Mouse (Mus musculus) left cerebral cortex, adult 8-10 months (tissue): ENCODE measurements around the gene 5031439G07Rik. TPM values are rescaled to one million over a fixed set of nuclear protein-coding genes. Genes with fewer than 3 reads are reported as not detected.

Experiments
- DNase-seq, 2 experiments: peaks; one replicate each; pipeline ENCODE4 v3.0.0; 2022; ENCODE audit warnings: low spot score in 2 of 2
- total RNA-seq, 4 experiments: library from RNA; stranded (reverse); gene quantifications; 2 replicates each; pipeline ENCODE4 v1.2.4; 2022

The 5031439G07Rik gene
- total RNA-seq, 4 experiments from 2014 or later, result 105 to 107 (median 107) TPM

DNA sequence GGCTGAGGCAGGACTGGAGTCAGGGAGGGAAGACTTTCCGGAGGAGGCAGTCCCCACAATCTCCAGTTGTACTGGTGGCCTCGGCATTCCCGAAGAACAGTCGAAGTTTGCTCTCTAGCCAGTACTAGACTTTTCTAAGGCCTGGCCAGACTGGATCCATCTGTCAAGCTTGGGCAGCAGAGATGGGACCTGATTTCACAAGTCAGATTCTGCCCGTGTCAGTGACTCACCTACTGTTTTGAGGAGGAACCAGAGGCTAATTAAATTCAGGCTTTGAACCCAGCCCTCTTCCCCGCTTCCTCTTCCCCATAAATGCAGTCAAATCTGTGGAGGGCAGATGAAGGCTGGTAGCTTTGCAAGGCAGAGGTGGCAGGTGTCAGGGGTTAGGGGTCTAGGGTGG lies 6.7 kb upstream of the 5031439G07Rik start:
- no peak for DNase-seq

DNA sequence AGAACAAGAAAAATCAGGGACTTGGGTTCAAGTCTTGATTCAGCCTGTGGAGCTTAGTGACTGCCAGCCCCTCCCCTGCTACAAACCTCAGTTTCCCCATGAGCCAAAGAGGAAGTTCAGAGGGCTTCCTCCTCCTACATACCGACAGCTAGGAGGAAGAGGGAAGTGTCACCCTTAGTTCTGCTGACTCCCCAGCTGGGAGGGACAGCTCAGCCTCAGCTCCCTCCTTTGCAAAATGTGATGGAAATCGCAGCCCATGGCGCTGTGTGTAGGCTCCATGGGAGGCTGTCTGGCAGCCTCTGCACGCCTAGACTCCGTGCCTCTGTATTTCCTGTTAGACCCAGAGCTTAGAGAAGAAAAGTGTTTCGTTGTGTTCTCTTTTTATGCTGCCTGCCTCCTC lies 6.1 kb upstream of the 5031439G07Rik start:
- DNase-seq, result no peak

- DNase-seq, result no peak
Measured at GRCm38 (mm10) chr15:84989771-84990170, 1.4 kb upstream of the 5031439G07Rik start.

DNA sequence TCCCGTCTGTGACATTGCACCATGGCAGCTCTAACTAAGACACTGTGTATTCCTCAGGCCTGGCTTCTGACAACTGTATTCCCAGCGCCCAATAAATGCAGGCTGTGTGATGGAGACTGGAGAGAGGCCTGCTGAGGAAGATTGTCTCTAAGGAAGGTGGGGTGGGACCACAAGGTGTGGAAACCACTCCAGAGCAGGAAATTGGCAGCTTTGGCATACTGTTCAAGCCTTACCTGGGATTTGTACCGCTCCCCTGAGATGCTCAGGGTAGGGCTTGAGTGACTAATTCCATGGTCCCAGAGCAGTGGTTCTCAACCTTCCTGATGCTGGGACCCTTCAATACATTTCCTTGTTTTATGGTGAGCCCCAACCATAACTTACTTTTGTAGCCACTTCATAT lies 747 bp upstream of the 5031439G07Rik start:
- no peak for DNase-seq

GRCm38 (mm10) chr15:84987020-84987815 lies 1.1 kb downstream of the 5031439G07Rik start:
- no peak for DNase-seq

DNA sequence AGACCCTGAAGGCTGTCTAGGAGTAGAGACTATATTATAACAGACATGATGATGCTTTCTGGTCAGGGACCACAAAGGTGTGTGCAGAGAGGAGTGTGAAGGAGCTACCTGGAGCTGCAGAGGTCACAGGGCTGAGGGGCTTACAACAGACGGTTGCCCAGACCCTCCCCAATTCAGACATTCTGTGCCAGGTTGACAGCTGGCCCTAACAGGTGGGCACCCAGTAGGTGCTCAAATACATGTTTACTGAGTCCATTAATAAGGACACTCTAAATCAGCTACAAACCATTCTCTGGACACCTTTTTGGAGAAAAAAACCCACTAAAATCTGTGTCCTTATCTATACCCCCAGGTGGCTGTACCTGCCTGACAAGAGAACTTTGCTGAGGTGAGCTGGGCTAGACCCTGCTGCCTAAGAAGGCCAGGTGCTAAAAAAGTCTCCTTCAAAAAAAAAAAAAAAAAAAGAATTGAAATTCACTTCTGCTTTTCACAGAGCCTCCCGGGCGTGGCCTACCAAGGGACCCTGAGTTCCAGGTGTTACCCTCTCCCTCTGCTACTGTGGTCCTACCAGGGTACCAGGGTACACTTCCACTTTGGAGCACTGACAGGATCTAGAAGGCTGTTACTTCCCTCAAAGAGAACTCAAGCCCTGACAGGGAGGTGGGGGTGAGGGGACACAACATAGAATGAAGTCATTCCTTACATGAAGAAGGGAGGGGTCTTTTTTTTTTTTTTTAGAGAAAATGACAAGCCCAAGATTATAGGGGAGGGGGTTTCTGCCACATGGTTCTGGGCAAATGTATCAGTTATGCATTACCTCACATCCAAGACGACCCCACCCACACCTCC lies 2.0 kb downstream of the 5031439G07Rik start:
- no peak for DNase-seq

DNA sequence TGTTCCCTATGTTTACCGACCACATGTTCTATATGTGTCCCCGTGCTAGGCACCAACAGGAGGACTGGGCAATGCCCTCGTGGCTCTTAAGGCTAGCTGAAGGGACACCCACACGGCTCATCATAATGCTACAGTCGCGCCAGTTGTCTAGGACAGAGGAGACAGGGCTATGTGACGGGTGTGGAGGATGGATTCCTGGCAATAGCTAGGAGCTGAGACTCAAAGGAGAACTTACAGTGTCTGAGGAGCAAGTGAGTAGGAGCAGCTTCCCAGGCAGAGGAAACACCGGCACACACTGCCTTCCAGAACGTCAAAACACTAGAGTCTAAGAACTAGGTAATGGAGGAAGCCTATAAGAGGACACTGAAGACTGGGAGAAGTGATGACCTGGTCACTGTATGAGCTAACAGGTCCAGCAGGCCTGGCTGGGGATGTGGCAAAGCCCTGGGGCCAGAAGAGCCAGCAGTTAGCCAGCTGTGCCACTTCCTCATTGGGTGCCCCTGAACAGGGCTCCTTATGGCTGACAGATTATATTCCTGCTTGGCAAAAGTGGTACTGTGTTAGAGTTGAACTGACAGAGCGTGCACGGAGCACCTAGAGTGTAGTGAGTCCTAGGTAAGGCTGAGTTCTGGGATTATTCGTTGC lies 2.7 kb downstream of the 5031439G07Rik start:
- DNase-seq, result no peak

GRCm38 (mm10) chr15:84983721-84984120 lies 4.6 kb downstream of the 5031439G07Rik start:
- no peak for DNase-seq

DNA sequence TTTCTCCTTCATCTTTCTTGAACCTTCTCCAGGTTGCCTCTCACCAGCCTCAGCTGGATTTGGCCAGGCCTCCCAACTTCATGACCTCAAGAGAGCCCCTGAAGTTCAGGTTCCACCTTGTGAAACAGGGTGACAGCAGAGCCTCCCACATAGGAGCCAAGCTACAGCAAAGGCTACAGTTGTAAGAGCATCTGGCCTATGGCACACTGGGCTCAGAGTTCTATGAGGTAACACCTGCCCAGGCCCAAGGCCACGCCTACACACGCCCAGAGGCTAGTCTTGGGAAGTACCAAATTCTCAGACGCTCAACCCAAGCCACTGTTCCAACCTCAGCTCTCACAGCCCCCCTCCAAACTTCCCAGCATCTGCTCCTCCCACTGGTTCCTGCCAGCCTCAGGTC lies 5.5 kb downstream of the 5031439G07Rik start:
- no peak for DNase-seq

DNA sequence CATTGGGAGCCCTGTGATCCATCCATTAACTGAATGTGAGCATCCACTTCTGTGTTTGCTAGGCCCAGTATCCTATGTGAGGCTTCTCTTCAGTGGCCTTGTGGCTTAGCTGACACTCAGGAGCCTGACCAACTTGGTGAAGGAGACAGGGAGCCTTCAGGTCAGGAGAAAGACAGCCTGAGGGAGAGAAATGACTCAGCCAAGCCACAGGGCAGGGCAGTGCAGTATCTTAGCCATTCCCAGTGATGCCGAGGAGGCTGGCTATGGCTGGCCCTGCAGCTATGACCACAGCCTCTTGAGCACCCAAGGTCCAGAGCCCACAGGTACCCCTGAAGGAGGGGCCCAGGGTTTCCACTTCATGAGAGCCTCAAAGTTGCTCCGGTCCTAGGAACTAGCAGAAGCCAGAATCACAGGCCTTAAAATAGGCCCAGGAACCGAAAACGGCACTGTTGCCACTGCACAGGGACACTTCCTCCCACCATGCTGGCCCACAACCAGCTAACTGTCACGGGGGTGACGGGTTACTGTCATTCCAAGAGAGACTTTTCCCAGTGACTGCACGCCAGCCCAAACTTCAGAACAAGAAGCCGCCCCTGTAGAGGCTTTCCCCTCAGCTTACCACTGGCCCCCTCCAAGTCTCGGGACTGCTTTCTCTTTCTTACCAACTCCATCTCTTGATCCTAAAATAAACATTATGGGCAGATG lies 6.6 kb downstream of the 5031439G07Rik start:
- no peak for DNase-seq

DNA sequence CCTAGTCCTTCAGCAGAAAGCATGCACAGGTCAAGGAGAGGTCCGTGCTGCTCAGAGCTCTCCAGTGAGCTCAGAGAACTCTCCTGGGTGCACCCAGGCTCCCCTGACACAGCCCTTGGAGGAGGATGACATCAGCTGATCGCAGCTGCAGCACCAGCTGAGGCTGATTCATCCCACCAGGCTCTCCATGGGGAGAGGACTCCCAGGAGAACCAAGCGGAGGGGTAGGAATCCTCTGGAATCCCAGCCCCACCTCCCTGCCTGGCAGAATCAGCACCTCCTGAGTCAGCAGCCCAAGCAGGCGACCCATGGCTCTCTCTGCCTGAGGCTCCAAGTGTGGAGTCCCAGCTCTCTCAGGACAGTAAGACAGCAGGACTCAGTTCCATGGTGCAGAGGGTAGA lies 12.6 kb downstream of the 5031439G07Rik start:
- DNase-seq, result peak; percentile 58 to 85

DNA sequence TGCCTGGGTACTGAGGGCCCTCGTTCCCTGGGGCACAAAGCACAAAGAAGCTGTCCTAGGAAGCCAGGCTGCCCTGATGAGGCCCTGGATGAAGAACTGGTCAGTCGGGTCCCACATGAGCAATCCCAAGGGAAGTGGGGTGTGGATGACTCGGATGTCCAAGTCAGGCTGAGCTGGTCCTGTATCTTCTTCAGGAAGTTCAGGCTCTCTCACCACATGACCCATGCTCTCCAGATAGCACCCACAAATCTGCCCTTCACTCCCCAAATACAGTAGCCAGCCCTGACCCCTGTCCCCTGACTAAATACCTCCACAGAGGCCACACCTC lies 14.8 kb downstream of the 5031439G07Rik start:
- no peak for DNase-seq

DNA sequence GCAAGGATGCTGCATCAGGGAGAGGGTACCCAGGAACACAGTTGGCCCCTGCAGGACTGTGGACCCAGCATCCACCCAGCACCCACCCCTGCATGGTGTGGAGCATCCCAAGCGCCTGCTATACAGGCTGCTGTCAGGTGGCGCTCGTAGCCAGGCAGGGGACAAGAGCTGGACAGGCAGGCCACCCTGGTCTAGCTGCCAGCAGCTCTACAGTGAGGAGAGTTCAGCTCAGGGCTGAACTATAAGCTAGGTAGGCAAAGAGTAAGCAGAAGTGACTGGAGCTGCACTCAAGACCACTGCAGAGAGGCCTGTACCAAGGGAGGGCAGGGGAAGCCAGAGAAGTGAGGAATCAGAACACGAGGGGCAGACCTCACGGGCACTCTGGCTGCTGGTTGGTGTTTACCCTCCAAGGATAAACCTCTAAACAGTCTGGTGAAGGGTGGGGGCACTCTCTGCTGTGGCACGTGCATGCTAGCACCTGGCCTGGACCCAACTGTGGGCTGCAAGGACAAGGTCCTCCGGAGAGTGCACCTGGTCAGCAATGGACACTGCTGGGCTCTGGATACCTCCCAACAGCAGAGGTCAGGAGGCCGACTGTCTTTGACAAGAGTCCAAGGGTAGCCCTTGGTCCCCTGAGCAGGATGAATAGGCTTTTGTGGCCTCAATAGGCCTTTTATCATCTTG lies 15.3 kb downstream of the 5031439G07Rik start:
- peak in 1 of 2 experiments; percentile 70 for DNase-seq

- DNase-seq, result no peak
Measured at GRCm38 (mm10) chr15:84968534-84968933, 19.8 kb downstream of the 5031439G07Rik start.

DNA sequence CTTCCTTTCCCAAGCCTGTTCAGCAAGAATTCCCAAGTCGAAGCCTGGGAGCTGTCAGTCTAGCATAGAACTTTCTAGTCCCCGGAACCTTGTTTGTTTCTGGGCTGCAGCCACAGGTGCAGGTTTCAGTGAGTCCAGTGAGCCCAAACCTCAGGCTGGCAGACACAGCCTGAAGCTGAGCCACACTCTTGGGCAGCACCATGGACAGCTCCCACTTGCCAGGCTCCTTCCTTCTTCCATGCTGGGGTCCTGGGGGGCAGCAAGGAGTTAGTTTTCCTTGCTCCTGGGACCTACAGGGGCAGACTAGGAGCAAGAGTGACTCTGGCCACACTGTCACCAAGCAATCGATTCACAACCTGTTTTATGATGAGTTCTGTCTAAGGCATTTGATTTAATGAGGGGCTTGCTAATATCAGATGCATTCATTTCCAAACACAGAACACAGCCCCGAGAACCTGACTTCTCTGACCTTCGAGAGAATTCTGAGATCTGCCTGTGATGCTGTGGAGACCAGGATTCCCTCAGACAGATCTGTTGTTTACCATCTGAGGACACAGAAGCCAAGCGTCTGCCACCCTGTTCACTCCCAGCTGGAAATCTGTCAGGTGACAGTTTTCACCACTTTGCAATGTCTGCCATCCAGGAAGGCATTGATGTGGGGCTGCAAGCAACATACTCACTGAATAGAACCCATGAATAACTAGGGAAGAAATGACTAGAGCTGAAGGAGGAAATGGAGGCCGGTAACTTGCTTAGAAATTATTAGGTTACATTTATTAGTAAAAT lies 22.6 kb downstream of the 5031439G07Rik start:
- no peak for DNase-seq

- no peak for DNase-seq
Measured at GRCm38 (mm10) chr15:84964771-84965170, 23.6 kb downstream of the 5031439G07Rik start.

DNA sequence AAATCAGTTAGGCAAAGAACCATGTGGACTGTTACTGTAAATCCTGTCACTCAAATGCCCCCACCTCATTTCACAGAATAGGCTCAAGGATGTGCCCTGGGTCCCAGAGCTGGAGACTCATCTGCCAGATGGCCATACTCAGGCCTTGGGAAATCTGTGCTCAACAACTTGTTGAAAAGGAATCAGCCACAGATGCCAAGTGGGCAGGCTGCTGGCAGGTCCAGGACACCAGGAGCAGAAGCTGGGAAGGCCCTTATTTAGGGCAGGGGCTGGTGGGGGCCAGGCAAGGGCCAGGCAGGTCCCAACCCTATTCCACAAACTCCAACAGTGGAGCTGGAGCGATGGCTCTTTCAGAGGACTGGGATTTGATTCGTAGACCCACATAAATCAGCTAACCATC lies 25.8 kb downstream of the 5031439G07Rik start:
- no peak for DNase-seq

- DNase-seq, result peak in 1 of 2 experiments; percentile 80
Measured at GRCm38 (mm10) chr15:84960692-84961091, 27.7 kb downstream of the 5031439G07Rik start.

- no peak for DNase-seq
Measured at GRCm38 (mm10) chr15:84959891-84960290, 28.5 kb downstream of the 5031439G07Rik start.

- no peak for DNase-seq
Measured at GRCm38 (mm10) chr15:84958331-84958730, 30.0 kb downstream of the 5031439G07Rik start.
